Mouse (Mus musculus) stomach, postnatal 0 days (tissue): ENCODE measurements at regions not wholly inside any gene's neighbourhood (a gene's known extent, or its start where the extent isn't known, plus 50 kb on each side); places are given as distances from the start of the nearest gene placed in this dataset.

Experiments
- CTCF ChIP-seq: IDR thresholded peaks from 2 replicates; pipeline ENCODE4 v1.5.1; 2016; ENCODE audit warnings: antibody characterized with exemption, low read depth, mild to moderate bottlenecking, moderate library complexity
- EP300 ChIP-seq: optimal IDR thresholded peaks from 2 replicates; pipeline ENCODE3; 2016; ENCODE audit warnings: antibody characterized with exemption

- TF ChIP-seq CTCF: no peak
- no peak for TF ChIP-seq EP300
Observed at GRCm38 (mm10) chr13:39032263-39032662, 71.6 kb upstream of the Slc35b3 start.
